Comparison of ENCODE assay signal across 14 mouse cellular contexts in genomic region chr16:71640361-71640760, GRCm38 (mm10).
"Had no signal": no experiment of that assay in that cellular context is flagged by ENCODE, and none has a peak within 500 bp of the region (broad histone marks: within the 10 kb centered on the region; RNA-seq: fewer than 3 reads in every experiment).

No protein-coding gene starts in this region.

- DNase-seq: retina, postnatal 1 day; right cerebral cortex, adult 18-20 months; right cerebral cortex, postnatal 14 days; right cerebral cortex, postnatal 25 days; right cerebral cortex, postnatal 4 days; spleen, adult 18-20 months; thymus, adult 18-20 months; thymus, adult 2 months; thymus, postnatal 25 days; thymus, postnatal 36 days; thymus, postnatal 4 days had no signal

- H3K4me2 ChIP-seq: neural tube, embryonic 13.5 days; neural tube, embryonic 15.5 days; stomach, embryonic 15.5 days had no signal

- H3K4me3 ChIP-seq: neural tube, embryonic 13.5 days; neural tube, embryonic 15.5 days; stomach, embryonic 15.5 days had no signal

- H3K27me3 ChIP-seq: neural tube, embryonic 13.5 days; neural tube, embryonic 15.5 days; stomach, embryonic 15.5 days had no signal

- H3K36me3 ChIP-seq: neural tube, embryonic 13.5 days; neural tube, embryonic 15.5 days; stomach, embryonic 15.5 days had no signal
